25 mouse cellular contexts compared by ENCODE assay signal in the genomic region with DNA sequence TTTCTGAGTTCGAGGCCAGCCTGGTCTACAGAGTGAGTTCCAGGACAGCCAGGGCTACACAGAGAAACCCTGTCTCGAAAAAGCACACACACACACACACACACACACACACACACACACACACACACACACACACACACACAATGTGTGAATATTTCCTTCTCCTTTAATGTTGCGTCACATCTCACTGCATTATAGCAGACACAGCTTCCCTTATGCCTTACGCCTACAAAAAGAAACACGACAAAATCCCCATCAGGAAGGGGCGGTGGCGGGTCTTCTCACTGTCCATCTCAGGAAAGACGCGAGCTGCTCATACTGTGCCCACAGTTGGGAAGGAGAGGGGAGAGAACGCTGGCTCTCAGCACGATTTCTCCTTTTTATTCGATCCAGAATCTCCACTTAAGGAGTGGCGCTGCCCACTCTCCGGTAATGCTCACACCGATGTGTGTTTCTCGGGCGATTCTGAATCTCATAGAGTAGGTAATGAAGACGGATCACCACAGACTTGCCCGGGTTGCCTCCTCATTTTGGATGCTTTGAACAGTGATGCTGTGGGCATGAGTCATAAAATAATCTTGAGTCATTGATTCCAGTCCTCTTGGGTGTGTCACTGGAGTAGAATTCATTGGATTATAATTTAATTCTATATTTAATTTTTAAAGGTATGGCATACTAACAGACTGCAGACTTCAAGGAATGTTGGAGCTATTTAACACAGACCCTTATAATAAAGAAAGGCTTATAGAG. TPM values are rescaled to one million over a fixed set of nuclear protein-coding genes. Genes with fewer than 3 reads are reported as not detected.
A peak's percentile ranks its signal among the peaks of the same experiment; 100 is the strongest.
DNase-seq lines count a peak whose midpoint lies in the region; ATAC-seq and TF ChIP-seq lines count a peak whose summit lies in the region.
"Had no signal": no experiment of that assay in that cellular context is flagged by ENCODE, and none has a peak within 500 bp of the region (broad histone marks: within the 10 kb centered on the region; RNA-seq: fewer than 3 reads in every experiment).

No protein-coding gene starts in this region.

- H3K4me2 ChIP-seq in hindbrain, embryonic 16.5 days (ENCODE audit: low read length), result no peak overlapping the region
- H3K4me2 ChIP-seq: forebrain, embryonic 13.5 days; heart, embryonic 12.5 days; heart, embryonic 15.5 days; hindbrain, embryonic 14.5 days had no signal

- no peaks in the 10 kb centered on the region for H3K36me3 ChIP-seq in C2C12 (ENCODE audit: control insufficient read depth, insufficient read depth)
- H3K36me3 ChIP-seq in hindbrain, embryonic 16.5 days (ENCODE audit: control insufficient read depth, insufficient read depth, low read length), result no peaks in the 10 kb centered on the region
- H3K36me3 ChIP-seq: forebrain, embryonic 10.5 days; heart, embryonic 12.5 days; heart, embryonic 15.5 days had no signal

- no peaks in the 10 kb centered on the region for H3K27me3 ChIP-seq in C2C12 (ENCODE audit: control insufficient read depth, insufficient read depth, insufficient read length)
- H3K27me3 ChIP-seq in hindbrain, embryonic 16.5 days (replicated peaks; ENCODE audit: control insufficient read depth, insufficient read depth, low read length), result no peaks in the 10 kb centered on the region
- H3K27me3 ChIP-seq: forebrain, embryonic 13.5 days; heart, embryonic 12.5 days; heart, embryonic 15.5 days had no signal

- no peak for DNase-seq in liver
- DNase-seq in heart, postnatal 14 days, result no peak
- DNase-seq: adrenal gland, adult 8-10 months; adrenal gland, postnatal 25 days; B cell, adult 2 months; cerebellum, adult 18-20 months; cerebellum, adult 9-10 months; cerebellum, postnatal 14 days; forebrain, postnatal 0 days; gastrocnemius, adult 2 months; gastrocnemius, postnatal 14 days; heart, adult 18-20 months; heart, postnatal 10 days; heart, postnatal 4 days had no signal

- WGBS in hindbrain, embryonic 16.5 days, result 94% methylated on average over 18 of the region's 19 CpGs

- ATAC-seq in granulocyte monocyte progenitor cell, adult 5-6 weeks (replicated peaks; ENCODE audit: poor library complexity, severe bottlenecking), result peak; percentile 58
- ATAC-seq in neutrophil, adult 5-6 weeks (ENCODE audit: extremely low read depth, insufficient number of reproducible peaks, low FRiP score, poor library complexity, severe bottlenecking), result 0 out of 2 replicates have a peak, but pooled peaks have one; percentile 26
- no peak for ATAC-seq in hindbrain, embryonic 16.5 days
- ATAC-seq: activated CD4-positive, CD25-positive, alpha-beta regulatory T cell, adult 4 months; CD4-positive, CD25-positive, alpha-beta regulatory T cell, adult 4 months; forebrain, embryonic 13.5 days; forebrain, postnatal 0 days had no signal

- H3K4me3 ChIP-seq in C2C12 (ENCODE audit: insufficient read depth, poor library complexity, severe bottlenecking), result no peak overlapping the region
- H3K4me3 ChIP-seq in hindbrain, embryonic 16.5 days (ENCODE audit: low read length), result no peak overlapping the region
- H3K4me3 ChIP-seq: forebrain, embryonic 10.5 days; forebrain, embryonic 13.5 days; gastrocnemius, adult 2 months; heart, embryonic 12.5 days; heart, embryonic 15.5 days had no signal

- no peak for TF ChIP-seq CTCF in C2C12 (IDR thresholded peaks at IDR 0.05; ENCODE audit: control insufficient read depth, insufficient read depth, insufficient read length)

- H3K4me1 ChIP-seq in hindbrain, embryonic 16.5 days (ENCODE audit: control insufficient read depth, insufficient read depth, low read depth, low read length), result no peaks in the 10 kb centered on the region
- H3K4me1 ChIP-seq: forebrain, embryonic 10.5 days; forebrain, embryonic 13.5 days; heart, embryonic 12.5 days; heart, embryonic 15.5 days had no signal

- H3ac ChIP-seq in C2C12 (ENCODE audit: control insufficient read depth, insufficient read length, low read depth), result no peak overlapping the region

- H3K79me3 ChIP-seq in C2C12 (ENCODE audit: low read depth), result no peaks in the 10 kb centered on the region

- no peak overlapping the region for H3K9ac ChIP-seq in hindbrain, embryonic 16.5 days (ENCODE audit: low read depth, low read length)
- H3K9ac ChIP-seq: forebrain, embryonic 13.5 days; forebrain, postnatal 0 days; heart, embryonic 12.5 days; heart, embryonic 15.5 days; hindbrain, embryonic 14.5 days had no signal

- 0 out of 2 replicates have a peak, but pooled peaks cover 2% of the 10 kb centered on the region for H3K9me3 ChIP-seq in hindbrain, embryonic 16.5 days (ENCODE audit: control insufficient read depth, low read length)
- H3K9me3 ChIP-seq: forebrain, embryonic 10.5 days; forebrain, embryonic 13.5 days; heart, embryonic 12.5 days; heart, embryonic 15.5 days had no signal

- H3K79me2 ChIP-seq in C2C12 (ENCODE audit: control insufficient read depth, insufficient read depth), result no peaks in the 10 kb centered on the region

- intact Hi-C loops in heart, postnatal 14 days (cut with DNase I), result no loop called here

- no peak overlapping the region for H3K27ac ChIP-seq in hindbrain, embryonic 16.5 days (ENCODE audit: low read depth, low read length)
- H3K27ac ChIP-seq: forebrain, embryonic 10.5 days; forebrain, embryonic 13.5 days; gastrocnemius, adult 2 months; heart, embryonic 15.5 days; hindbrain, embryonic 14.5 days had no signal

TF ChIP-seq in C2C12, 6 proteins besides CTCF, POLR2A, EP300 and RAD21:
- TF ChIP-seq USF1 (IDR thresholded peaks at IDR 0.05; ENCODE audit: low read depth), result no peak
- TF ChIP-seq CEBPB (IDR thresholded peaks at IDR 0.05; ENCODE audit: low read depth), result peak; percentile 14

RNA-seq across cellular contexts. Expression of gene Yaf2, which starts 21.8 kb away (rescaled TPM):
- 39.3 TPM for polyA plus RNA-seq in C2C12 (2012; fragmentation: generic; extraction: Trizol)
- total RNA-seq in granulocyte monocyte progenitor cell, adult 5-6 weeks (2014; fragmentation: Nextera tagmentation), result 26.3 and 38.2 TPM in 2 replicates
- total RNA-seq in granulocyte monocyte progenitor cell, adult 5-6 weeks (2017), result 26.6 and 31.5 TPM in 2 replicates
- 18.2 and 21.7 TPM in 2 replicates for total RNA-seq in neutrophil, adult 5-6 weeks (2017)
- polyA plus RNA-seq in hindbrain, embryonic 16.5 days (2015; fragmentation: Nextera tagmentation; extraction: Ambion mirVana), result 85.6 and 108 TPM in 2 replicates
- total RNA-seq in heart, postnatal 14 days (2021), result 10 to 100 TPM; 20.0 to 21.4 TPM

RNA-seq across cellular contexts. Expression of gene Zcrb1, which starts 39.6 kb away (rescaled TPM):
- polyA plus RNA-seq in C2C12 (2012; fragmentation: generic; extraction: Trizol), result 95.4 TPM
- total RNA-seq in granulocyte monocyte progenitor cell, adult 5-6 weeks (2014; fragmentation: Nextera tagmentation), result 107 and 146 TPM in 2 replicates
- total RNA-seq in granulocyte monocyte progenitor cell, adult 5-6 weeks (2017), result 56.0 and 80.4 TPM in 2 replicates
- 69.2 and 83.6 TPM in 2 replicates for total RNA-seq in neutrophil, adult 5-6 weeks (2017)
- 139 and 147 TPM in 2 replicates for polyA plus RNA-seq in hindbrain, embryonic 16.5 days (2015; fragmentation: Nextera tagmentation; extraction: Ambion mirVana)
- total RNA-seq in heart, postnatal 14 days (2021), result 10 to 100 TPM; 69.5 to 72.8 TPM

RNA-seq across cellular contexts. Expression of gene Pphln1, which starts 39.6 kb away (rescaled TPM):
- 28.2 TPM for polyA plus RNA-seq in C2C12 (2012; fragmentation: generic; extraction: Trizol)
- 64.9 and 67.8 TPM in 2 replicates for total RNA-seq in granulocyte monocyte progenitor cell, adult 5-6 weeks (2014; fragmentation: Nextera tagmentation)
- 49.6 and 54.8 TPM in 2 replicates for total RNA-seq in granulocyte monocyte progenitor cell, adult 5-6 weeks (2017)
- total RNA-seq in neutrophil, adult 5-6 weeks (2017), result 26.8 and 33.2 TPM in 2 replicates
- polyA plus RNA-seq in hindbrain, embryonic 16.5 days (2015; fragmentation: Nextera tagmentation; extraction: Ambion mirVana), result 36.6 and 36.7 TPM in 2 replicates
- total RNA-seq in heart, postnatal 14 days (2021), result 10 to 100 TPM; 20.3 to 21.6 TPM
